Mouse (Mus musculus) stomach, postnatal 0 days (tissue): ENCODE results near the gene Zar1.
A peak's percentile ranks its signal among the peaks of the same experiment; 100 is the strongest.

Source experiments
- CTCF ChIP-seq: IDR thresholded peaks from 2 replicates; pipeline ENCODE4 v1.5.1; 2016; ENCODE audit warnings: antibody characterized with exemption, low read depth, mild to moderate bottlenecking, moderate library complexity
- EP300 ChIP-seq: optimal IDR thresholded peaks from 2 replicates; pipeline ENCODE3; 2016; ENCODE audit warnings: antibody characterized with exemption

DNA sequence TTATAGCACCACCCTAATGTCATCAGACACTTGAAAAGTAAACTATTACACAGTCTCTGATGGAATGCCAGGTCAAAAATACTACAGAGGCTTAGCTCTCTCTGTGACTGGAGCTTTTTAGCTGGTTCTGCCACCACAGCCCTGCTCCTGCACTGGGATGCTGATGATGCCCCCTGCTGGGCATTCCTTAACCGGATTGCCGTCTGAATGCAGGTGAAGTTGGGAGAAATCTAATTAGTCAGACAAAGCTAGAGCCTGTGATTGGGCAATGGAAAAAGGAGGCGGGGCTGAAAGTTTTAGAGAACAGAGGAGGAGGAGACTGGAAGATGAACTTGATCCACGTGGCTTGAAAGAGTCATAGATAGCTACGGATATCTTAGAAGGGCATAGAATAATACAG, 20.0 kb upstream of the Zar1 start:
- peak; percentile 78 for TF ChIP-seq CTCF
- no peak for TF ChIP-seq EP300
